Mouse (Mus musculus): ENCODE data around the gene Pawr.

- TF ChIP-seq CTCF (IDR thresholded peaks at IDR 0.05; ENCODE audit: low read depth) (no peak), EP300 (IDR thresholded peaks at IDR 0.05; ENCODE audit: low read depth) (no peak)
Measured at GRCm38 (mm10) chr10:108384153-108384769, 52.3 kb downstream of the Pawr start.

Data from heart, postnatal 0 days (tissue).